8 mouse cellular contexts compared by ENCODE assay signal in genomic region chr7:18987100-18987499, GRCm38 (mm10). TPM values are rescaled to one million over a fixed set of nuclear protein-coding genes. Genes with fewer than 3 reads are reported as not detected.
ATAC-seq lines count a peak whose summit lies in the region.
"Had no signal": no experiment of that assay in that cellular context is flagged by ENCODE, and none has a peak within 500 bp of the region (broad histone marks: within the 10 kb centered on the region; RNA-seq: fewer than 3 reads in every experiment).

Gene Nanos2, plus strand, starts transcription at chr7:18987400.

- no peak for ATAC-seq in forebrain, embryonic 13.5 days
- no peak for ATAC-seq in forebrain, embryonic 15.5 days (replicated peaks)
- ATAC-seq: activated CD4-positive, CD25-positive, alpha-beta regulatory T cell, adult 4 months; CD4-positive, CD25-positive, alpha-beta regulatory T cell, adult 4 months; Patski had no signal

- H3K9ac ChIP-seq in forebrain, embryonic 13.5 days: 0 out of 2 replicates have a peak within 1 kb of the TSS, but pooled peaks have one; percentile 3
- H3K9ac ChIP-seq in forebrain, embryonic 15.5 days (replicated peaks): no peak within 1 kb of the TSS

- no peaks in the 10 kb centered on the region for H3K9me3 ChIP-seq in forebrain, embryonic 13.5 days (replicated peaks)
- H3K9me3 ChIP-seq in forebrain, embryonic 15.5 days: no peaks in the 10 kb centered on the region

- H3K4me3 ChIP-seq in forebrain, embryonic 13.5 days: no peak within 1 kb of the TSS
- H3K4me3 ChIP-seq in forebrain, embryonic 15.5 days: no peak within 1 kb of the TSS

- WGBS in forebrain, embryonic 13.5 days: 70% methylated on average over 2 of the region's 2 CpGs
- WGBS in forebrain, embryonic 15.5 days: 72% methylated on average over 2 of the region's 2 CpGs

- peaks cover 5% of the 10 kb centered on the region for H3K27me3 ChIP-seq in forebrain, embryonic 13.5 days
- 0 out of 2 replicates have a peak, but pooled peaks cover under 1% of the 10 kb centered on the region for H3K27me3 ChIP-seq in forebrain, embryonic 15.5 days
- H3K27me3 ChIP-seq: Patski had no signal

- H3K4me2 ChIP-seq in forebrain, embryonic 13.5 days: no peak within 1 kb of the TSS
- H3K4me2 ChIP-seq in forebrain, embryonic 15.5 days (replicated peaks): no peak within 1 kb of the TSS

- no peaks in the 10 kb centered on the region for H3K36me3 ChIP-seq in forebrain, embryonic 13.5 days (ENCODE audit: poor library complexity, severe bottlenecking)
- H3K36me3 ChIP-seq in forebrain, embryonic 15.5 days: no peaks in the 10 kb centered on the region

- no peak within 1 kb of the TSS for H3K27ac ChIP-seq in forebrain, embryonic 13.5 days
- H3K27ac ChIP-seq in forebrain, embryonic 15.5 days (replicated peaks): no peak within 1 kb of the TSS

- H3K4me1 ChIP-seq in forebrain, embryonic 13.5 days: peaks cover 8% of the 10 kb centered on the region
- peaks cover 11% of the 10 kb centered on the region for H3K4me1 ChIP-seq in forebrain, embryonic 15.5 days

RNA-seq across cellular contexts. Expression of gene Nanos2, which starts in this region (rescaled TPM):
- polyA plus RNA-seq in forebrain, embryonic 13.5 days (2015; fragmentation: Nextera tagmentation; extraction: Ambion mirVana): 0.68 and 0.69 TPM in 2 replicates
- polyA plus RNA-seq in forebrain, embryonic 15.5 days (2015; fragmentation: Nextera tagmentation; extraction: Ambion mirVana): 0.60 and 1.2 TPM in 2 replicates
- polyA plus RNA-seq: adrenal gland, adult 2 months; C2C12; CD4-positive, CD25-positive, alpha-beta regulatory T cell, adult 4 months; G1E; Patski had no signal
